Mouse (Mus musculus) erythroblast, embryonic 14.5 days (primary cell): ENCODE data around the gene Slc5a5.

Experiments used
- GATA1 ChIP-seq: IDR thresholded peaks from 2 replicates; pipeline ENCODE4 v1.6.1; 2012; ENCODE audit warnings: low read length, inconsistent platforms, mixed read lengths
- TAL1 ChIP-seq: IDR thresholded peaks from 3 replicates; pipeline ENCODE4 v1.6.1; 2012; ENCODE audit warnings: low read length, inconsistent platforms, mixed read lengths

DNA sequence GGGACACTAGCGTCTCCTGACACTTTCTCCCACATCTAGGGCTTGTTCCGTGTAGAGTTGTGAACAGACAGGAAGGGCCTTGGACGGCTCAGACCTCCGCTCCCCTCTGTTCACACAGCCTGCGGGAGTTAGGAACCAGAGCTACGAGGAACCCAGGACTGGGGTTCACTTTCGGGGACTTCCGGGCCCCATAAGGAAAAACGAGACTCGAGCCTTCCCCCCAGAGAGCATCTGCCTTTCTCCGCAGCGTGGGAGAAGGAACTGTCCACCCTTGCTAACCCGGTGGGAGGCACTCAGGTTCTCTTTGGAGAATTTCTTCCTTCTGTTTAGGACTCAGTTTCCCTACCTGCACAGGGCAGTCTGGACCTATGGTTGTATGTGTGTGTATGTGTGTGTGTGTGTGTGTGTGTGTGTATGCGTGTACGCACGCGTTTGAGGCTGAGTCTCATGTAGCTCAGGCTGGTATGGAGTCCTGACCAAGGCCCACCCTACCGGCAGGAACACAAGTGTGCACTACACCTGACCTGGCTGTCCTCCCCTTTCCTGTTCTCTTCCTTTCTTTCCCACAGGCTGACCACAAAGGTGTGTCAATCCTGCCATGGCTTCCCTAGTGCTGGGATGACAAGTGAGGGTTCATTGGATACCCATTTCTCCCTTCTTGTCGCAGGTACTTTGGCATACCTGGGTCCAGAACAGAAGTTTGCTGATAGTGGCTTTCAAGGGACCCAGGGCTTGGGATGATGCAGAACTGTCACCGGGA, 519 bp upstream of the Slc5a5 start:
- TF ChIP-seq GATA1 (no peak), TAL1 (no peak)
